Mouse (Mus musculus) splenic B cell, adult 2 months (primary cell): ENCODE measurements around the gene Zfp444.
"Not testable (repeated sequence)": the region's sequence is repeated elsewhere in the genome, so short reads cannot be mapped to it uniquely, and the experiment has no call there.

ENCODE experiments used
- DNase-seq: peaks from one replicate; pipeline ENCODE4 v3.0.0-alpha.2; 2011; ENCODE audit warnings: low read depth, low spot score
- H3K27me3 ChIP-seq: 2 replicates; pipeline ENCODE4 v1.6.1; 2012; ENCODE audit warnings: mild to moderate bottlenecking, low read length, moderate library complexity, mixed read lengths; ENCODE audit not compliant: control insufficient read depth, poor library complexity, insufficient read depth, severe bottlenecking
- H3K36me3 ChIP-seq: 2 replicates; pipeline ENCODE4 v1.6.1; 2012; ENCODE audit warnings: mild to moderate bottlenecking, low read length, moderate library complexity, mixed read lengths; ENCODE audit not compliant: control insufficient read depth, poor library complexity, insufficient read depth, severe bottlenecking

Gene Zfp444

DNA sequence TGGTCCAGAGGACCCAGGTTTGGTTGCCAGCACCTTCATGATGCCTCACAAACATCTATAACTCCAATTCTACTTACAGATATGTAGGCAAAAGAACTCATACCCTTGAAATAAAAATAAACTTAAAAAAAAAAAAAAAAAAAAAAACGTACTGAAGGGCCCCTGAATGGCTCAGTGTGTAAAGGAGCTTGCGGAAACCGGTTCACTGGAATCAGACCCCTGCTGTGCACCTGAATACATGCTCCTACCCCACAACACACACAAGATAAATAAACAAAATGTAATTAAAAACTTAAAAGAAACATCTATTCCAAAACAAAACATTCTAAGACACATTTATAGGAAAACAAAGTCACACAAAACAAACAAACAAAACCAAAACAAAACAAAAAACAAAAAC, 48.1 kb downstream of the Zfp444 start:
- DNase-seq: no peak
- Histone ChIP-seq H3K27me3 (no peaks in the 10 kb centered on the region), H3K36me3 (no peaks in the 10 kb centered on the region)

DNA sequence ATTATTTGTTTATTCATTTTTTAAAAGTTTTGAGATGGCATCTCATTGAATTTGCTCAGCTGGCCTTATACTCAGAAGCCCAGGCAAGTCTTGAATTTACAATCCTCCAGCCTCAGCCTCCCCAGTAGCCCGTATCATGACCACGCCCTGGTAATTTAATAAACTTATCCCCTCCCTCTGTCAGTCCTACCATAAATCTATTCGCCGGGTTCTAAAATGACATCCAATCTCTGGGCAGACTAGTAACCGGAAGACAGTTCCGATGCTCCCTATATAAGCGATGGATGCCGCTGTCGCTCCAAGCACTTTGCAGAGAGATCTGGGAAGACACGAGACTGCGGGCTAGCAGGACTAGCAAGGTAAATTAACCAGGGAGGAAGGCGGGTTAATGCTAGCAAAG, 50.0 kb downstream of the Zfp444 start, which contains the start of gene Zscan5b:
TSS of gene Zscan5b (plus strand) at position 301 of the 400 bp plus-strand sequence.
- Histone ChIP-seq H3K36me3 (no peaks in the 10 kb centered on the region), H3K27me3 (no peaks in the 10 kb centered on the region)
- DNase-seq: no peak

DNA sequence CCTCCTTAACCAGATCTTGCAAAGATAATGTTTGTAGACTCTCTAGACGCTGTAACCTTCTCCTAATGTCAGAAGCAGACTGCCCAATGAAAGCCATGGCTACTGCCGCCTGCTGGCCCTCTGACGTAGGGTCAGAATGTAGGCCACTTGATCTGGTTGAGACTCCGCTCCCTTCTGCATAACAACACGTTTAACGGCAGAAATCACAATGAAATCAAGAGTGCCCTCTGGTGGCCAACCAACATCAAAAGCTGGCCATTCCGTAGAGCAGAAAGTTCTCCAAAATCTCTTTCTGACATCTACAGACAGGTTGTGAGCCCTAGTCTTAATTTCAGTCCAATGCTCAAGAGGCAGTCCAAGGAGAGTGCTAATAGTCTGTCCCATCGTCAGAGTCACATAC, 56.5 kb downstream of the Zfp444 start:
- DNase-seq, H3K27me3 ChIP-seq, H3K36me3 ChIP-seq: not testable (repeated sequence)

DNA sequence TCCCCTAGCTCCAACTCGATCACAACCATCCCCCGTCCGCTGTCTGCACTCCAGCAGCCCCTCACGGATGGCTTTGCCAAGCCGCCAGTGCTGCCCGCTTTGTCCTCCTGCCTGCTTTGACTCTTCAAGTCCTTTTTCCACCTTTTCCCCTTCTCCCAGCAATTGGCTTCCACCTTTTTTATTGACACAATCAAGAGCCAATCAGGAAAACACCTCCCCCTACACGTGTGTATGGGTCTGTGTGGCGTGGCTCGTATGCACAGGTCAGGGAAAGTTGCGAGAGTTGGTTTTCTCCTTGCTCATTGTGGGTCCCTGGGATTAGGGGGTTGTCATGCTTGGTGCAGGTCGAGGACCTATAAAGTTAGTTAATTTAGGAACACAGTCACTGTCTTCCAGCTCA, 67.8 kb downstream of the Zfp444 start:
- no peak for DNase-seq
- Histone ChIP-seq H3K27me3 (no peaks in the 10 kb centered on the region), H3K36me3 (no peaks in the 10 kb centered on the region)

DNA sequence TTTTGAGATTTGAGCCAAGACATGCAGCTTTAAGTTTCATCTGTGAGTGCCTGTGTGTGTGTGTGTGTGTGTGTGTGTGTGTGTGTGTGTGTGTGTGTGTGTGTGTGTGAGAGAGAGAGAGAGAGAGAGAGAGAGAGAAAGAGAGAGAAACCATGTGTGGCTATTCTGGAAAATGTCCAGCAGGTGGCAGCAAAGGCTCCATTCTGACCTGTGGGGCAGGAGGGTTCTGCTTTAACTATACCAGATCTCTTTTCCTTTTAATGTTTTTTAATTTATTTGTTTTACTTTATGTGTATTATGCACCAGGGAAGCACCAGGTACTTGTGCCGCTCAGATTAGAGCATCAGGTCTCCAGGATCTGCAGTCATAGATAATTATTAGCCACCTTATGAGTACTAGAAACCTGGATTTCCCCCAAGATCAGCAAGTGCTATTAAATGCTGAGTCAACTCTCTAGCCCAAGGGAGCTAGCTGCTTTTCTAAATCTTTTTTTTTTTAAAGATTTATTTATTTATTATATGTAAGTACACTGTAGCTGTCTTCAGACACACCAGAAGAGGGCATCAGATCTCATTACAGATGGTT, 68.9 kb downstream of the Zfp444 start:
- H3K36me3 ChIP-seq, H3K27me3 ChIP-seq: not testable (repeated sequence)
- peak; percentile 76 for DNase-seq
